Mouse (Mus musculus) CH12.LX (cell line): ENCODE results near the gene Myo10.

Source experiments
- CTCF ChIP-seq, 2 experiments: IDR thresholded peaks in 1 of 2; conservative IDR thresholded peaks in 1 of 2; 2 replicates each; pipeline ENCODE4 v1.5.1; 2011 to 2012; ENCODE audit warnings: low read depth in 2 of 2, low read length in 2 of 2, improper control_type of control experiment in 1 of 2, inconsistent platforms in 1 of 2, mild to moderate bottlenecking in 1 of 2, moderate library complexity in 1 of 2
- MAFK ChIP-seq: IDR thresholded peaks from 2 replicates; pipeline ENCODE4 v1.6.1; 2011; ENCODE audit warnings: low read length, improper control_type of control experiment; ENCODE audit not compliant: insufficient replicate concordance
- MAX ChIP-seq: IDR thresholded peaks from 2 replicates; pipeline ENCODE4 v1.6.1; 2011; ENCODE audit warnings: low read length, improper control_type of control experiment
- POLR2A ChIP-seq: IDR thresholded peaks from 2 replicates; pipeline ENCODE4 v1.6.1; 2011; ENCODE audit warnings: low read depth, mild to moderate bottlenecking, improper control_type of control experiment, low read length
- RCOR1 ChIP-seq: conservative IDR thresholded peaks from 2 replicates; pipeline ENCODE4 v1.6.1; 2012; ENCODE audit warnings: low read depth, mild to moderate bottlenecking, inconsistent platforms, low read length, improper control_type of control experiment
- UBTF ChIP-seq: IDR thresholded peaks from 2 replicates; pipeline ENCODE4 v1.6.1; 2012; ENCODE audit warnings: low read depth, mild to moderate bottlenecking, inconsistent platforms, low read length, improper control_type of control experiment, moderate library complexity
- USF2 ChIP-seq: conservative IDR thresholded peaks from 2 replicates; pipeline ENCODE4 v1.6.1; 2011; ENCODE audit warnings: low read depth, low read length, improper control_type of control experiment
- ZNF384 ChIP-seq: IDR thresholded peaks from 2 replicates; pipeline ENCODE4 v1.6.1; 2012; ENCODE audit warnings: low read depth, low read length, improper control_type of control experiment, inconsistent platforms

DNA sequence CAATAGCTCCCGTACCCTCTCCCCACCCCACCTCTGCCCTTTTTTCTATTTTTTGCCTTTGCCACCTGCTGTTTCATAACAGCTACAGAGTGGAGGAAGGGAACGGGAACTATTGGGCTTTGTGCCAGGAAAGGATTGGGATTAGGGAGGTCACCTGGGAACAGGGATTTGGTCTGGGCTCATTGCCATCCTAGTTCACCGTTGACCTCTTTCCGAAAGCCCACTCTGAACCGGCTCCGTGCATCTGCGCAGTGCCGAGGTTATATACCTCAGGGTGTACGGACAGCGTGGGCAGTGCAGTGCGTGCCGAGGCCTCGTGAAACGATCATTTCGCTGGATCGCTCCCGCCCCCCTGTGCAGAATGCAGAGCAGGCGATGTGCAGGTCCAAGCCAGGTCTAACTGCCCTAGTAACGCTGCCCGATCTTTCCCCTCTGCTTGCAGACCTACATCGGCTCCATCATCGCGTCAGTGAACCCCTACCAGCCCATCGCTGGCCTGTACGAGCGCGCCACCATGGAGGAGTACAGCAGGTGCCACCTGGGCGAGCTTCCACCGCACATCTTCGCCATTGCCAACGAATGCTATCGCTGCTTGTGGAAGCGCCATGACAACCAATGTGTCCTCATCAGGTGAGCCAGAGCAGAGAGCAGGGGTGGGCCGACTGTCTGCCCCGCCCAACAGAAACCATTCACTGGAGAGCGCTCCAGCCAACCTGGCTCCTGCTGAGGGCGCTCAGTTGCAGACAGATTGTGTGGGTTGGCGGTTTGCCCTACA is 91.4 kb downstream of the Myo10 start:
- TF ChIP-seq USF2: no peak
- TF ChIP-seq UBTF: no peak
- no peak for TF ChIP-seq CTCF (conservative IDR thresholded peaks at IDR 0.05 in 1 of 2, IDR thresholded peaks at IDR 0.05 in 1 of 2; ENCODE audit: low read depth in 2 of 2, low read length in 2 of 2)
- no peak for TF ChIP-seq ZNF384
- no peak for TF ChIP-seq MAX
- TF ChIP-seq RCOR1: no peak
- no peak for TF ChIP-seq POLR2A
- no peak for TF ChIP-seq MAFK
